Mouse (Mus musculus) lung, postnatal 36 days (tissue): ENCODE measurements around the gene Slamf9.

Experiments used
- DNase-seq: peaks from one replicate; pipeline ENCODE4 v3.0.0; 2022; ENCODE audit warnings: mixed read lengths

The Slamf9 gene

DNA sequence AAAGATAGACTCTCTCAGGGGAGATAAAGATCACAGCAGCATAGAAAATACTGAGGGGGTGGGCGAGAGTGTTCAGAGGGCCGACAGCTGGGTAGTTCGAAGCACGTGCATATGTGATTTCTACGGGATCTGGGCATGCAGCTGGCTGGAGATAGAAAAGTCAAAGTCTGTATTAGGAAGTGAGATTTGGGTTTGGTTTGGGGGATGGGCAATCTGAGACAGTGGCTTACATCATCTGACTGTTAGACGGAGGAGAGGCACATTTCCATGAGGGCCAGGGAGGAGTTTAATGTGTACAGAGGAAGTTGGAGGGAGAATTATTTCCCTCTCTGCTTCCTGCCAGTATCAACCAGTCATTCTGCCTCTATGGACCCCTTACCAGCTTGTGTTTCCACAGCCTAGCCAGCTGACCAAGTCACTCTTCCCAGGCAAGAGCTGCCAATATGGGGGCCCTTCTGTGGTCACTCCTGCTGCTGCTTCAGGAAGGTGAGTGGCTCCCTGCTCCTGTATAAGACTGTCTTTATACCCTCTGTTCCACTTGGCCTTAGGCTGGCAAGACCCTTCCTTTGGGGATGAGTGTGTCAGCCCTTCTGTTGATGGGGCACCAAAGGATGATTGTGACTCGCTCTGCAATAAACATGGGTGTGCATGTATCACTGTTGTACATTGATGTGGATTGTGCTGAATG is at the start of gene Slamf9:
Slamf9 (plus strand) TSS at position 305 of the 688 bp plus-strand sequence.
- peak; percentile 63 for DNase-seq

DNA sequence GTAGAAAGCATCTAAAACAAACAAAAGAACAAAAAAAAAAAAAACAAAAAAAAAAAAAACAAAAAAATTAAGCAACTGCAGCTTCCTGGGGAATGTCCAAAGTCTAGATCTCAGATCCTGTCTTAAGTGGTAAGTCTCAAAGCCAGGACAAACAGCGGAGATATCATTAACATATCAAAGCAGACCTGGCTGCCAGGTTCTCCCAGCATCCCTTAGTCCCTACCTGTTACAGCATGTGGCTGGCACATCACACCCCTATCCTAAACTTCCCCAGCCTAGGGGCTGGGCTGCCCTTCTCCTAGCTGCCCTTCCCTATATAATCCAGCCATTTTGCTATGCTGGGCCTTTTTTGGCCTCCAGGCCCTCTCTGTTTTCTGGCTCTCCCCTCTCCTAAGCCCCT is 48.7 kb upstream of the Slamf9 start:
- no peak for DNase-seq

DNA sequence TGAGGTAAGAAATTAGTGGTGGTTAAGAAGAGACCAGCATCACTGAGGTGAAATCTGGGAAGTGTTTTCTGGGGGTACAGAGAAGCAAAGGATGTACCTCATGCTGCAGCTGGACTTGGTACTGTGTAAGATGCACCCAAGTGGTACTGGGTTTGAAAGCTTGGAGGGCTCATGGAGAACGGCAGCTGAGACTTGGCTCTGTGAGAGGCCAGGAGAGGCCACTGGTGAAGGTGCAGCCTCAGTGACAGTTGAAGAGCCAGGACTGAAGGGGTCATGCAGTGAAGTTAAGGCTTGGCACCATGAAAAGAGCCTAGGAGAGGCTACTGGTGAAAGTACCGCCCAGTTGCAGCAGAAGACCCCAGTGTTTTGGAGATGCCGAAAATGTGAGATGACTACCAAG is 47.3 kb upstream of the Slamf9 start:
- DNase-seq, result no peak

DNA sequence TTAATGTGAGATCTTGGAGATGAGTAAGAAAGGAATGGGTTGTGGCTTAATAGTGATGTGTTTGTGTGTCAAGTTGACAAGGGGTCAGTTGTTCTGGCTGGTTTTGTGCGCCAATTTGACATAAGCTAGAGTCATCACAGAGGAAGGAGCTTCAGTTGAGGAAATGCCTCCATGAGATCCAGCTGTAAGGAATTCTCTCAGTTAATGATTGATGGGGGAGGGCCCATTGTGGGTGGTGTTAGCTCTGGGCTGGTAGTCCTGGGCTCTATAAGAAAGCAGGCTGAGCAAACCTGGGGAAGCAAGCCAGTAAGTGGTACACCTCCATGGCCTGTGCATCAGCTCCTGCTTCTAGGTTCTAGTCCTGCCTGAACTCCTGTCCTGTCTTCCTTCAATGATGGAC is 46.5 kb upstream of the Slamf9 start:
- no peak for DNase-seq

DNA sequence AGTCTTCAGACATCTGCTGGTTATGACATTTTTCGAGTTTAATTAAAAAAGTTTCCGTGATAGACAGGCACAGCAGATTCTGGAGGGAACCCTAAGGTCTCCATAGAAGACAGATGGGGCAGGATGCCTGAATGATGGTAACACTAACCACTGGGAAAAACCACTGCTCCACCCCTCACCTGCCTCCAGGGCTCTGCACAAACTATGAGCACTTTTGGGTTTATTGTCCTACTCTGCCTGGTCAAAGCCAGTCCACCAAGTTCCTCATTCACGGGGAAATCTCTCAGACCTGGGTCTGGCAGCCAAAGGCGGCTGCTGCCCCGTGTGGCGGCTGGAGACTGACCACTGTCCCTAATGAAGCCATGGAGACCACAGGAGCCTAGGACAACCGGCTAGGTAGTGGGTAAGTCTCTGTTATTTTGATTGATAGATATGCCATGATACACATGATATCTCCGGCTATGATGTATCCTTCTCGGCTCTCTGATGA is 44.4 kb upstream of the Slamf9 start:
- DNase-seq, result no peak

DNA sequence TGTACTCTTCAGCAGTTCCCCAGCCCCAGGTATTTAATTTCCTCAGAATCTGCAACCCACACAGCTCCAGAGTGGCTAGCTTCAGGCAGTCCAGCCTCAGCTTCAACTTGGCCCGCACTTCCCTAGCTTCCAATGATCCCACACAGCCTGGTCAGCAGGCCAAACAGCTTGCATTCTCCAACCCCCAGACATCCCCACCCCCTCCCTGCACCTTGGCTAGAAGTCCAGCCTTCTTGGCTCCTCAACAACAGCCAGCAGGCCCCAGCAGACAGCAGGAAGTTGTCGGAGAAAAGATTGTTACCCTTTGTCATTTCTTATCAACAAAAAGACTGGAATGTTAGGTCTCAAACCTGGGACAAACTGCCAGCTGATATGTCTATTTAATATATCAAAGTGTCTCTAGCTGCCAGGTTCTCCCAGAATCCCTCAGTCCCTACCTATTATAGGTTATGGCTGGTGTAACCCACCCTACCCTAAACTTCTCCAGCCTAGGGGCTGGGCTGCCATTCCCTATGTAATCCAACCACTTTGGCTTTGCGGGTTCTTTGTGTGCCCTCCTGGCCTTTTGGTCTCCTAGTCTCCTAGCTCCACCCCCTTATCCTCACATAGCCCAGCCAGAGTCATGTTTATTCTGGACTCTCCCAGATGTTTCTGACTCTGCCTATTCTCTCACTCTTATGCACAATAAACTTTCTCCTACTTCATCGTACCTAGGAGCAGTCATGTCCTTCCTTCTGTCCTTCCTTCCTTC is 43.1 kb upstream of the Slamf9 start:
- DNase-seq, result peak; percentile 58

DNA sequence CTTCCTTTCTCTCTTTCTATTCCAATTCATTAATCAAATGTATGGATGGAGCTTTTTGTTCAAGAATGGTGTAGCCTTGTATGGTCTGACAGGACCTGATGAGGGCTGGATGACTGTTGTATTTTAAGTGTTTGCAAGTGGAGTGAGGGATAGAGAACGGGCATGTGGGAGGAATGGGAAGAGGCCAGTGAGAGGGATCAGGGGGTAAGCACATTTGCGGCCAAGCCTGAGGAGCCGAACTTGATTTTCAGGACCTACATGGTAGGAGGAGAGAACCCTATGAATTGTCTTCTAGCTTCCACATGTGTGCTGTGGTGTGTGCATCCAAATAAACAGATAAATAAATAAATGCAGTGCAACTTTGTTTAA is 42.6 kb upstream of the Slamf9 start:
- no peak for DNase-seq

DNA sequence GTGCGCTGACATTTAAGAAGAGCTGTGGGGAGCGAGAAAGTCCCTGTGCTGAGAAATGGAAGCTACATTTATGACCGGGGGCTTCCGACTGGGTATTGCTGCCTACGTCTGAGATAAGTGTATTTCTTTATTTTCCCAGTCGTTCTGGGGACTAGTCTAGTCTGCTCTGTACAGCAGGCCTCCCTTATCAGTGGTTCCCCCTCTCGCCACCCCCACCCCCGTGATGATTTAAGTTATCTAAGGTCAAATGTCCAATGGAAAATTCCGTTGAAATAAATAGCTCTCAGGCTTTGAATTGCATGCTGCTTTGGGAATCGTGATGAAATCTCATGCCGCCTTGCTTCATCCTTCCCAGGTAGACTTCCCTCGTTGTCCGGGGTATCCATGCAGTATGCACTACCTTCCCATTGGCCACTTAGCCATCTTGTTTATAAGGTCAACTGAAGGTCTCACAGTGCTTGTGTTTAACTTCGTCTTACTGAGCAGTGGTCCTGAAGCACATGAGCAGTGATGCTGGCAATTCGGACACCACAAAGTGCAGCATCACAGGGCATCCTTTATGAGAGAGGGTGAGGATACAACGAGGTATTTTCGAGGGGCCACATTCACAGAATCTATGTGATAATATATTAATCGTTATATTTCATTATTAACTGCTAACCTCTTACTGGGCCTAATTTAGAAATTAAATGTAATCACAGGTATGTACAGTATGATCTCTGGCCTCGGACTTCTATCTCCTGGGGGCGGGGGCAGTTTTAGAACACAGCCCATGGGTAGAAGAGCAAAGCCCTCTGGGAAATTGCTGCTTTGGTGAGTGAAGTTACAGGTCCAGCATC is 41.9 kb upstream of the Slamf9 start:
- DNase-seq, result no peak

DNA sequence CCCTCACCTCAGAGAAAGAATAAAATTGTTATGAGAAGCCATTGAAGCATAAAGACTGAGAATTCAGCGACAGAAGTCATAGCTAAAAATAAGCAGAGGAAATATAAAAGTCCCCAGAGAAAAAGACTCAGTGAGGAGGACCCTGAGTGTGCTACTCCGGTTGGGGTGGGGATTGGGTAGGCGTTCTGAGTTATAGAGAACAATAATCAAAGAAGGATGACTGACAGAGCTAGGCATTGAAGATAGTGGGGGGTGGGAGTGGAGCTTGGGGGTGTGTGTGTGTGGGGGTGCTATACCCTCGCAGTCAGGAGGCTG is 41.4 kb upstream of the Slamf9 start:
- no peak for DNase-seq

DNA sequence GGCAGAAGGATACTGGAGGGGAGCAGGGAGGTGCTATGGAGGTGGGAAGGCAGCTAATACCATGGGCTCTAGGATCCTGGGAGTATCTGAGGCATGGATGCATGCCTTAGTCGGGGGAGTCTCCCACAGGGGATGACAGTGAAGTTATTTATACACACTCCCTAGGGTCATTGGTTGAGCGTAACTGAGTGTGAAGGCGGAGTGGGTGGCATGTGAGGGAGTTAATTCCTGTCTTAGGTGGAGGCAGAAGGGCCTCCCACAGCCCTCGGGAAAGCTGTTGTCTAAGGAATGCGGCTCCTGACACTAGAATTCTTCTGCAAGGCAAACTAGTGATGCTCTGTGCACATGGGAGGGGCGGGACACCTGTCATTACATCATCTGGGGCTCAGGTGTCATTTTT is 38.4 kb upstream of the Slamf9 start:
- no peak for DNase-seq

DNA sequence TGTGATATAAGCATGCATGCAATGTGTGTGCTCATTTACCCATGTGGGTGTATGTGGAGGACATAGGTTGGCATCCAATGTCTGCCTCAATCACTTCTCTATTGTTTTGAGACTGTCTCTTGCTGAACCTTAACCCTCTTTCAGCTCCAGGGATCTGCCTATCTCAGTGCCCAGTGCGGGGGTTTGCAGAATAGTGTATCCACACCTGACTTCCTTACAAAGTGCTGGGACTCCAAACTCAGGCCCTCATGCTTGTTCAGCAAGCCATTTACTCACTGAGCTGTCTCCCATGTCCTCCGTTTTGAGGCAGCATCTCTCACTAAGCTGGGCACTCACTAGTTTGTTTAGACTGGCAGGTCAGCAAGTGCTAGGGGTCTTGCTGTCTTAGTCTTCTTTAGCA is 36.5 kb upstream of the Slamf9 start:
- no peak for DNase-seq

DNA sequence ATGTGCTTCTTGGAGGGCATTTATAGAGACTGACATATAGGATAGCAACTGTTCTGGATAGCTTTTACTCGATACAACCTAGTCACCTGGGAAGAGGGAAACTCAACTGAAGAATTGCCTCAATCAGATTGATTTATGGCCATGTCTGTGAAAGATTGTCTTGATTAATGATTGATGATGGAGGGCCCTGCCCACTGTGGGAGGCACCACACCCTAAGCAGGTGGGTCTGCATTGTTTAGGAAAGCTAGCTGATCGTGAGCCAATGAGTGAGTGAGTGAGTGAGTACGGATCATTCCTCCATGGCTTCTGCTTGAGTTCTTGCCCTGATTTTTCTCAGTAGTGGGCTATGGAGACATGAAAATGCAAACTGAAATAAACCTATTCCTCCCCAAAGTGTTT is 34.6 kb upstream of the Slamf9 start:
- DNase-seq, result no peak

DNA sequence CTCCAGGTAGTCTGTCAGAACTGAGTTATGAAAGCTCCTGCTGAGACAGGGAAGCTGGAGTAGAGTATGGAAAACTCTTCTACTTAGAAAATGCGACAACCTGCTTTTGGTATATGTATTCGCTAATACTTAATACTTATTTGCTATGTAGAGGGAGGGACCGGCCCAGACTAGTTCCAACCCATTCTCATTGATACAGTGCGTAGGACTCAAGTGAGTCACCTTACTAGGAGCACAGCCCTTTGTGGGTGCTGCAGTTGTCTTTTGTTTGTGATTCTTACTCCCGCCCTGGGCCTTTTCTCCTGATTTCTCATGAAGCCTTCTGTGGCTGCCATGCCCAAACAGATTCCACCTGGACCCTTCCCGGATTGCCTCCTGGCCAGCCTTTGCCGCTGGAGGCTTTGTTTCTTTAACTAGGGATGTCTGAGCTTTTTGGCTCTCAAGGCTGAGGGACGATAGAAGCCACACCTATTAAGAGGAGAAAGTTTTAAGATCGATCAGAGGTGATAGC is 33.2 kb upstream of the Slamf9 start:
- DNase-seq, result no peak

DNA sequence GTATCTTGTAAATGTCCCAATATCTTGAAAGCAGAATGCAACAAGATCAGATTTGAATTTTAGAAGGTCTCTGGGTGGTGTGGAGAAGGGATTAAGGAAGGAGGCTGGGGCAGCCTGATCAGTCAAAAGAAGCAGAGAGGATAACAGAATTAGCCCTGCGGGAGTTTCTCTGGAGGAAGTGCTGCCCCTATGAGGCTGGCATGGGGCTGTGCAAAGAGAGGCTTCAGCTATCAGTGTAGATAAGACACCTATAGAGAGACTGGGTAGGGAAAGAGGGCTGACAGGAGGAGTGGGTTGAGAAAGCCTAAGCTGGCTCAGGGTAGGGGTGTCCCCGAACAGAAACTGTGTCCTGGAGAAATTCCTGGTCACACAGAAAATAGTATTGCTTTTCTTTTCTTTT is 24.9 kb upstream of the Slamf9 start:
- no peak for DNase-seq

DNA sequence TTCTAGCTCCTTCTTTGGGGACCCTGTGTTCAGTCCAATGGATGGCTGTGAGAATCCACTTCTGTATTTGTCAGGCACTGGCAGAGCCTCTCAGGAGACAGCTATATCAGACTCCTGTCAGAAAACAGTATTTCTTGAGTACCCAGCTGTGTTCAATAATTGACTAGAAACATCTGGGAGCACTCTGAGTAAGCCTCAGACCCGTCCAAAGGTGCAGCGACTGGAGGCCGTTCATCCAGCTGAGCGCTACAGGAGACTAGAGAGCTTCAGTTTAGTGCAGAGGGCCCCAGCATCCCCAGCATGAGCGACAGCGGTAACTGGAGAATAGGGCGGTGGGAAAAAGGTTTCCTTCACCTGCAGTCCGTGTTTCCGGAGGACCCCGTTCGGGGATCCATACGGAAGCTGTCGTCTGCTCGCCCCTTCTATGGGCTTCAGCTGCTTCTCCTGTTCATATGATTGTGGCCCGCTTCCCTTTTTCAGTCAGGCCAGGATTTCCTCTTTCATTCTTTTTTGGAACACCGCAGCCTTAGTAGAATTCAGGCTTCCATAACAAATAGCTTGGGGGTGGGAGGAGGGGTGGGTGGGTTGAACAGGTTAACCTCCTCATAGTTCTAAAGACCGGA is 24.2 kb upstream of the Slamf9 start:
- DNase-seq, result no peak

DNA sequence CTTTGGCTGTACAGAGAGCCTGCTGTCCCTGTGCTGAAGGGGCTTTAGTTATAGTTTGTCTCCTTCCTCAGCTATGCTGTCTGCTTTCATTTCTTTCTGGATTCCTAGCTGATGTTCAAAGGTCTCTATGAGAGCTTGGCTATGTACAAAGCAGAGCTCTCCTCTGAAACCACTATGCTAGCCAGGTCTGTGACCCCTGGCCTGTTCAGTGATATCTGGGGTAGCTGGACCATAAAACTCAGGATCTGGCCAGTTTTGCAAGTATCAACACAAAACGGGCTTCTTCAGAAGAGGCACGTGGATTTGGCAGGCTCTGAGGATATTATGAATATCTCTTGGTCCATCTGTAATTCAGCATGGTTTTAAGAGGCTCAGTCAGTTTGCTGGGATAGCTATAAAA is 22.2 kb upstream of the Slamf9 start:
- no peak for DNase-seq

DNA sequence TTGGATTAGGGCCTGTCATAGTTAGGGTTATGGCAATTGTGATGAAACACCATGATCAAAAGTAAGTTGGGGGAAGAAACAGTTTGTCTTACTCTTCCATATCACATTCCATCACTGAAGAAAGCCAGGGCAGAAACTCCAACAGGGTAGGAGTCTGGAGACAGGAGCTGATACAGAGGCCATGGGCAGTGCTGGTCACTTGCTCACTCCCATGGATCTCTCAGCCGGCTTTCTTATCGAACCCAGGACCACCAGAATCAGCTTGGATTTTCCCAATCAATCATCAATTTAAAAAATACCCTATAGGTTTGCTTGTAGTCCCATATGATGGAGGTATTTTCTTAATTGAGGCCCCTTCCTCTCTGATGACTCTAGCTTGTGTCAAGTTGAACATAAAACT is 21.3 kb upstream of the Slamf9 start:
- no peak for DNase-seq

DNA sequence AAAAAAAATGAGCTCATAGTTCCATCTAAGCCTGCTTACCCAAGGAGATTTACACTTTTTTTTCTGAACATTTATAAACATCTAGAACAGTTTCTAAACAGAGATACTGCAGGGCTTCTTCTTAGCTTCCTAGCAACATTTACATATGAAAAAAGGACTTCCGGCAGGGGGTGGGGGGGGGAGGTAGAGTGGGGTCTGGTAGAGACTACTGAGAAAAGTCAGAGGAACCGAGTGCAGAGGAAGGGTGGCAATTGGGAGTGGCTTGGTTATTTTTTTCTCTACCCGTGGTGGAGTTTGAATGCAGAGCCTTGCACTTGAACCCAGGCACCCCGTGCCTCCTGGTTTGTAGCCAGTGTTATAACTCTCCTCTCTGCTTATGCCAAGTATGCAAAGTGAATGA is 19.7 kb upstream of the Slamf9 start:
- peak; percentile 18 for DNase-seq

DNA sequence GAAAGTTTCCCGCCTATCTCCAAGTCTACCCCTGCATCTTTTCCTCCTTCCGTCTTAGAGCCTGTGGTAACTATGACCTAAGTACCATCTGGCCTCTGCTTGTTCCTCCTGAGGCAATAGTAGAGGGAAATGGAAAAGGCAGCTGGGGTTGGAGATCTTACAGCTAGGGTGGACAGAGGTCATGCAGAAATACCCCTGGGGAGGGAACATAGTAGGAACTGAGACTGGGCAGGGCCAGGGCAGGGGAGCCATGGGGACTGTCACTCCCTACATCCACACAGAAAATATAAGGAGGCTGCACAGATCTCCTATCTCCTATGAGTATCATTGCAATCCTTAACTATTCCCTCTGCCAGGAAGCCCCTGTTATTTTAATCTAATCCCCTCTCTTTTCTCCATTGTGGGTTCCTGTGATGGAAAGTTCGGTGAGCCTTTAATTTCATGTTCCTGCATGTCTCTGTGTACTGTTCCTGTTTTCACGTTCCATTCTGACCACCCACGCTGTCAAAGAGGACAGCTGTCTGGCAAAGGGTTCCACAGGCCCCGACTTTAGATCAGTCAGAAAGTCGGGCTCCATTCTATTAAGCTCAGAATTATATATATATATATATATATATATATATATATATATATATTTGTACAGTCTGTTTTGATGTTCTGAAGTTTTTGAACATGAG is 19.0 kb upstream of the Slamf9 start:
- peak; percentile 65 for DNase-seq

DNA sequence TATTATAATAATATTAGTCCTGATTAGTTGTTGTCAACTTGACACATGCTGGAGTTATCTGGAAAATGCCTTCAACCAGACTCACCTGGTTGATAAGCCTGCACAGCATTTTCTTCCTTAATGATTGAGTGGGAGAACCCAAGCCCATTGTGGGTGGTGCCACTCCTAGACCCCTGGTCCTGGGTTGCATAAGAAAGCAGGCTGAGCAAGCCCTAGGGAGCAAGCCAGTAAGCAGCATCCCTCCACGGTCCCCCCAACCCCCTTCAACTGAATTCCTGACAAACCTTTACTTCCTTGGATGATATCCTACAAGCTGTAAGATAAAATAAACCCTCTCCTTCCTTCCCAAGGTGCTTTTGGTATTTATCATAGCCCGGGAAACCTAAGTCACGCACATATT is 18.0 kb upstream of the Slamf9 start:
- no peak for DNase-seq

DNA sequence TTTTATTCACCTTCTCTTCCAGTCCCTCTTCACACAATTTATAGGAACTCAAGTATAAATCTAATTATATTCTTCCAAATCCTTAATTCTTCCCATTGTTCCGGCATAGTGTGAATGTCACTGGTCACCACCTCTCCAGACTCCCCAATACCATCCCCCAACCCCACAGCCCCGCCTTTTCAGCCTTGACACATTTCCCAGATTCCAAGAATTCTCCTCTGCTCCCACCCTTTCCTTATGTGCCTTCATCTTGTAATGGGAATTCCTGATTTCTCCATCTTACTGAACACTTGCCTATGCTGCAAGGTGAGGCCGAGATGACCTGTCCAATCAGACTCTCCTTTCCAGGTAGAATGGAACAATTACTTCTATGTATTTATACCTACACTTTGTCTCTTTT is 17.1 kb upstream of the Slamf9 start:
- DNase-seq, result no peak

DNA sequence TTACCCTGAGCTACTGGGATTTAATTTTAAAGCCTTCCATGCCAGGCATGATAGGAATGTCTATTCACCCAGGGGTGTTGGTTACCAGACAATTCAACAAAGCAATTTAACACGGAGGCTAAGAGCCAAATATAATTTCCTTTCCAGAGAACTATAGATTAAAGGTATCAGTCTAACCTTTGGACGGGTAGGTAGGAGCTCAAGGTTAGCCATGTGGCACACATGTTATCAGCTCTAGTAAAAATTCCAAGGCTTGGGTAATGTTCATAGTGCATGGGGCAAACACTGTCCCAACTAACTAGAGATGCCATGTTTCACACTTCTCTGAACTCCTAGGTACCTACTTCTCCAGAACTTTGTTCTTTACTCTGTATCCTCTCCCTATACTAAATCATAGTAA is 13.6 kb upstream of the Slamf9 start:
- no peak for DNase-seq

DNA sequence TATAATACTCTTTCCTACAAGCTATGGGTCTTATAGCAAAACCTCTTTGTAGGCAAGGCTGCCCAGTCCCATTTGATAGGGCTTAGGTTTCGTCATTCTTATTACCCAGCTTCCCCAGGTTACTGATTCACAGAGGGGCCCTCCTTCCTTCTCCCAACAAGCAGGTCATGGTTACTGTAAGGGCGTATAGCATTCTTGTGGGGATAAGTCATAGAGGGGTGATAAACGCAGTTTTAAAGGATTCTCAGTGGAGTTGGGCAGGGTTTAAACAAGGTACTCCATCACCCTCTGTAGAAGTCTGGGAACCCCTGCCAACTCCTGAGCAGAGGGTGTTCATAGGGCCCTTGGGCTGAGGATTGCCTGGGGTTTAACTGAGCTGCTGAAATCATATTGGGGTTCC is 12.6 kb upstream of the Slamf9 start:
- no peak for DNase-seq
